Mouse (Mus musculus): ENCODE data around the gene Prss53. TPM values are rescaled to one million over a fixed set of nuclear protein-coding genes. Genes with fewer than 3 reads are reported as not detected.

The Prss53 gene
- polyA plus RNA-seq, 1 experiment from 2014 or later = 2.4 TPM

GRCm38 (mm10) chr7:127894480-127894879 lies 3.7 kb upstream of the Prss53 start:
- Histone ChIP-seq H3K9ac (peak overlapping the region; percentile 63), H3K36me3 (peaks cover 15% of the 10 kb centered on the region; the same call in 1 of the 2 replicates), H3K27me3 (no peaks in the 10 kb centered on the region), H3K4me1 (peaks cover 14% of the 10 kb centered on the region), H3K9me3 (replicated peaks) (no peaks in the 10 kb centered on the region), H3K4me3 (replicated peaks) (peak overlapping the region; percentile 69), H3K27ac (replicated peaks) (peak overlapping the region; percentile 85; the same call in 1 of the 2 replicates), H3K4me2 (replicated peaks) (peak overlapping the region; percentile 77)
- 64% methylated on average over 5 of the region's 5 CpGs for WGBS
- no peak for ATAC-seq (ENCODE audit: insufficient number of reproducible peaks, low FRiP score, low TSS enrichment, low read depth)

GRCm38 (mm10) chr7:127888821-127889220 lies 1.9 kb downstream of the Prss53 start:
- WGBS = 74% methylated on average over 3 of the region's 3 CpGs
- Histone ChIP-seq H3K9ac (no peak overlapping the region), H3K4me2 (replicated peaks) (no peak overlapping the region), H3K9me3 (replicated peaks) (no peaks in the 10 kb centered on the region), H3K4me1 (peaks cover 23% of the 10 kb centered on the region), H3K4me3 (replicated peaks) (no peak overlapping the region), H3K27ac (replicated peaks) (no peak overlapping the region), H3K36me3 (peaks cover 69% of the 10 kb centered on the region), H3K27me3 (no peaks in the 10 kb centered on the region)
- no peak for ATAC-seq (ENCODE audit: insufficient number of reproducible peaks, low FRiP score, low TSS enrichment, low read depth)

- peaks cover 31% of the 10 kb centered on the region for H3K4me1 ChIP-seq
- no peak overlapping the region for H3K9ac ChIP-seq
- H3K27ac ChIP-seq (replicated peaks) = no peak overlapping the region
- H3K36me3 ChIP-seq = peaks cover 72% of the 10 kb centered on the region
- no peaks in the 10 kb centered on the region for H3K9me3 ChIP-seq (replicated peaks)
- no peak overlapping the region for H3K4me3 ChIP-seq (replicated peaks)
- H3K27me3 ChIP-seq = no peaks in the 10 kb centered on the region
- no peak for ATAC-seq (ENCODE audit: insufficient number of reproducible peaks, low FRiP score, low TSS enrichment, low read depth)
- no peak overlapping the region for H3K4me2 ChIP-seq (replicated peaks)
- WGBS = 71% methylated on average over 3 of the region's 3 CpGs
Measured at GRCm38 (mm10) chr7:127887781-127888180, 3.0 kb downstream of the Prss53 start.

- 77% methylated on average over 8 of the region's 8 CpGs for whole genome bisulfite sequencing
- Histone ChIP-seq H3K9me3 (replicated peaks) (no peaks in the 10 kb centered on the region), H3K27me3 (no peaks in the 10 kb centered on the region), H3K36me3 (peaks cover 78% of the 10 kb centered on the region), H3K4me2 (replicated peaks) (0 out of 2 replicates have a peak overlapping the region, but pooled peaks have one; percentile 6), H3K27ac (replicated peaks) (no peak overlapping the region), H3K9ac (no peak overlapping the region; the same call in 1 of the 2 replicates), H3K4me1 (peaks cover 37% of the 10 kb centered on the region), H3K4me3 (replicated peaks) (no peak overlapping the region)
- ATAC-seq (ENCODE audit: insufficient number of reproducible peaks, low FRiP score, low TSS enrichment, low read depth) = no peak
Measured at GRCm38 (mm10) chr7:127887191-127887590, 3.6 kb downstream of the Prss53 start.

- H3K4me1 ChIP-seq = peaks cover 37% of the 10 kb centered on the region
- H3K4me3 ChIP-seq (replicated peaks) = no peak overlapping the region
- H3K27me3 ChIP-seq = no peaks in the 10 kb centered on the region
- H3K27ac ChIP-seq (replicated peaks) = peak overlapping the region; percentile 6; the same call in 1 of the 2 replicates
- peaks cover 84% of the 10 kb centered on the region for H3K36me3 ChIP-seq
- WGBS = 87% methylated on average over 6 of the region's 6 CpGs
- H3K9ac ChIP-seq = no peak overlapping the region
- no peaks in the 10 kb centered on the region for H3K9me3 ChIP-seq (replicated peaks)
- no peak for ATAC-seq (ENCODE audit: insufficient number of reproducible peaks, low FRiP score, low TSS enrichment, low read depth)
- H3K4me2 ChIP-seq (replicated peaks) = 0 out of 2 replicates have a peak overlapping the region, but pooled peaks have one; percentile 6
Measured at GRCm38 (mm10) chr7:127886551-127886950, 4.2 kb downstream of the Prss53 start.

GRCm38 (mm10) chr7:127885951-127886350 lies 4.8 kb downstream of the Prss53 start:
- Histone ChIP-seq H3K4me3 (replicated peaks) (no peak overlapping the region), H3K27me3 (no peaks in the 10 kb centered on the region), H3K36me3 (peaks cover 90% of the 10 kb centered on the region), H3K4me1 (peaks cover 37% of the 10 kb centered on the region), H3K9me3 (replicated peaks) (no peaks in the 10 kb centered on the region), H3K4me2 (replicated peaks) (no peak overlapping the region), H3K9ac (no peak overlapping the region), H3K27ac (replicated peaks) (peak overlapping the region; percentile 6; the same call in 1 of the 2 replicates)
- 35% methylated on average over 6 of the region's 6 CpGs for WGBS
- no peak for ATAC-seq (ENCODE audit: insufficient number of reproducible peaks, low FRiP score, low TSS enrichment, low read depth)

- H3K36me3 ChIP-seq = peaks cover 76% of the 10 kb centered on the region
- H3K9me3 ChIP-seq (replicated peaks) = no peaks in the 10 kb centered on the region
- H3K4me2 ChIP-seq (replicated peaks) = no peak overlapping the region
- no peak for ATAC-seq (ENCODE audit: insufficient number of reproducible peaks, low FRiP score, low TSS enrichment, low read depth)
- WGBS = 84% methylated on average over 12 of the region's 12 CpGs
- H3K4me1 ChIP-seq = peaks cover 38% of the 10 kb centered on the region
- no peaks in the 10 kb centered on the region for H3K27me3 ChIP-seq
- H3K9ac ChIP-seq = no peak overlapping the region
- H3K27ac ChIP-seq (replicated peaks) = no peak overlapping the region
- H3K4me3 ChIP-seq (replicated peaks) = no peak overlapping the region
Measured at GRCm38 (mm10) chr7:127880431-127880830, 10.3 kb downstream of the Prss53 start.

- H3K4me1 ChIP-seq = peaks cover 38% of the 10 kb centered on the region
- H3K4me3 ChIP-seq (replicated peaks) = no peak overlapping the region
- H3K9me3 ChIP-seq (replicated peaks) = no peaks in the 10 kb centered on the region
- WGBS = 94% methylated on average over 9 of the region's 9 CpGs
- no peak overlapping the region for H3K4me2 ChIP-seq (replicated peaks)
- peaks cover 65% of the 10 kb centered on the region for H3K36me3 ChIP-seq
- no peak overlapping the region for H3K27ac ChIP-seq (replicated peaks)
- no peak overlapping the region for H3K9ac ChIP-seq
- H3K27me3 ChIP-seq = no peaks in the 10 kb centered on the region
- no peak for ATAC-seq (ENCODE audit: insufficient number of reproducible peaks, low FRiP score, low TSS enrichment, low read depth)
Measured at GRCm38 (mm10) chr7:127879301-127879700, 11.5 kb downstream of the Prss53 start.

GRCm38 (mm10) chr7:127876467-127877348 lies 14.1 kb downstream of the Prss53 start, which contains the start of gene Zfp668:
Zfp668 (minus strand) TSS chr7:127876828.
- Histone ChIP-seq H3K27me3 (no peaks in the 10 kb centered on the region), H3K36me3 (peaks cover 46% of the 10 kb centered on the region), H3K4me2 (replicated peaks) (peak within 1 kb of the TSS; percentile 76), H3K4me1 (peaks cover 23% of the 10 kb centered on the region), H3K9ac (peak within 1 kb of the TSS; percentile 93), H3K4me3 (replicated peaks) (peak within 1 kb of the TSS; percentile 82), H3K9me3 (replicated peaks) (no peaks in the 10 kb centered on the region), H3K27ac (replicated peaks) (peak within 1 kb of the TSS; percentile 99)
- peak; percentile 64 for ATAC-seq (ENCODE audit: insufficient number of reproducible peaks, low FRiP score, low TSS enrichment, low read depth)
- under 1% methylated on average over 60 of the region's 60 CpGs for WGBS

- ATAC-seq (ENCODE audit: insufficient number of reproducible peaks, low FRiP score, low TSS enrichment, low read depth) = peak; percentile 92
- H3K36me3 ChIP-seq = peaks cover 39% of the 10 kb centered on the region
- H3K9ac ChIP-seq = peak within 1 kb of the TSS; percentile 93
- peak within 1 kb of the TSS; percentile 99 for H3K27ac ChIP-seq (replicated peaks)
- peaks cover 23% of the 10 kb centered on the region for H3K4me1 ChIP-seq
- H3K4me3 ChIP-seq (replicated peaks) = peak within 1 kb of the TSS; percentile 82
- no peaks in the 10 kb centered on the region for H3K9me3 ChIP-seq (replicated peaks)
- 0% methylated on average over 40 of the region's 41 CpGs for WGBS
- H3K4me2 ChIP-seq (replicated peaks) = peak within 1 kb of the TSS; percentile 76
- no peaks in the 10 kb centered on the region for H3K27me3 ChIP-seq
Measured at GRCm38 (mm10) chr7:127876041-127876466, 14.7 kb downstream of the Prss53 start, which contains the start of gene Zfp646. Zfp646 (plus strand) TSS chr7:127876221.

- Histone ChIP-seq H3K4me2 (replicated peaks) (peak overlapping the region; percentile 76), H3K4me3 (replicated peaks) (peak overlapping the region; percentile 82), H3K27ac (replicated peaks) (peak overlapping the region; percentile 99), H3K4me1 (peaks cover 23% of the 10 kb centered on the region), H3K36me3 (peaks cover 35% of the 10 kb centered on the region), H3K27me3 (no peaks in the 10 kb centered on the region), H3K9me3 (replicated peaks) (no peaks in the 10 kb centered on the region), H3K9ac (peak overlapping the region; percentile 93)
- under 1% methylated on average over 43 of the region's 43 CpGs for WGBS
- peak; percentile 94 for ATAC-seq (ENCODE audit: insufficient number of reproducible peaks, low FRiP score, low TSS enrichment, low read depth)
Measured at GRCm38 (mm10) chr7:127875627-127876001, 15.2 kb downstream of the Prss53 start.
